Comparison of ENCODE assay signal across 8 mouse cellular contexts in genomic region chr6:64649296-64650226, GRCm38 (mm10).
DNase-seq lines count a peak whose midpoint lies in the region; ATAC-seq and TF ChIP-seq lines count a peak whose summit lies in the region.

No protein-coding gene starts in this region.

- H3K27me3 ChIP-seq in hindbrain, postnatal 0 days (ENCODE audit: insufficient read depth, low read length) = no peaks in the 10 kb centered on the region

- ATAC-seq in hindbrain, postnatal 0 days = peak; percentile 87

- DNase-seq in heart, adult 18-20 months = peak; percentile 47 to 64
- DNase-seq in heart, postnatal 25 days (ENCODE audit: low spot score) = no peak
- DNase-seq in cerebellum, adult 18-20 months = peak; percentile 69 to 73
- DNase-seq in forelimb bud, embryonic 11.5 days (ENCODE audit: low read depth, low spot score) = peak; percentile 84
- peak; percentile 92 for DNase-seq in hindbrain, postnatal 0 days (ENCODE audit: low spot score)
- DNase-seq in layer of hippocampus, postnatal 36 days = peak; percentile 22 to 41
- DNase-seq in lung, postnatal 10 days = peak; percentile 72
- peak; percentile 76 for DNase-seq in right cerebral cortex, postnatal 10 days (ENCODE audit: low spot score in 2 of 2)

- TF ChIP-seq CTCF in hindbrain, postnatal 0 days (IDR thresholded peaks at IDR 0.05; ENCODE audit: low read depth) = peak; percentile 97

- 0 out of 2 replicates have a peak overlapping the region, but pooled peaks have one; percentile 37 for H3K27ac ChIP-seq in hindbrain, postnatal 0 days

- 7% methylated on average over 20 of the region's 20 CpGs for WGBS in hindbrain, postnatal 0 days

- 0 out of 2 replicates have a peak overlapping the region, but pooled peaks have one; percentile 9 for H3K9ac ChIP-seq in hindbrain, postnatal 0 days (replicated peaks; ENCODE audit: low read length)

- H3K4me1 ChIP-seq in hindbrain, postnatal 0 days (ENCODE audit: insufficient read depth, low read length) = no peaks in the 10 kb centered on the region

- H3K4me2 ChIP-seq in hindbrain, postnatal 0 days (ENCODE audit: low read depth, low read length) = peak overlapping the region; percentile 68

- no peaks in the 10 kb centered on the region for H3K9me3 ChIP-seq in hindbrain, postnatal 0 days (ENCODE audit: low read length)

- no peaks in the 10 kb centered on the region for H3K36me3 ChIP-seq in hindbrain, postnatal 0 days (ENCODE audit: insufficient read depth, low read length)

- peak overlapping the region; percentile 39 for H3K4me3 ChIP-seq in hindbrain, postnatal 0 days (ENCODE audit: low read length)

- intact Hi-C loops in heart, postnatal 25 days (cut with DNase I) = loop anchor here (5.0 kb wide), 1 partner anchor 337 kb away; no protein-coding TSS in a partner anchor
